Mouse (Mus musculus) midbrain, embryonic 12.5 days (tissue): ENCODE measurements around the gene Tmod2. TPM values are rescaled to one million over a fixed set of nuclear protein-coding genes. Genes with fewer than 3 reads are reported as not detected.

Source experiments
- ATAC-seq: fragments of 200-750 bp; cut with Nextera tagmentation; 2 replicates; pipeline ENCODE4 v1.8.0; 2017; ENCODE audit warnings: low read depth, moderate TSS enrichment, moderate library complexity; ENCODE audit not compliant: low FRiP score
- H3K27ac ChIP-seq: fragments of 300-500 bp; sonication (generic); replicated peaks from 2 replicates; pipeline ENCODE4 v1.5.1; 2016; ENCODE audit warnings: mild to moderate bottlenecking
- H3K27me3 ChIP-seq: fragments of 300-500 bp; sonication (generic); 2 replicates; pipeline ENCODE4 v1.6.1; 2016; ENCODE audit warnings: mild to moderate bottlenecking
- H3K36me3 ChIP-seq: fragments of 300-500 bp; sonication (generic); 2 replicates; pipeline ENCODE4 v1.6.1; 2016
- H3K4me1 ChIP-seq: fragments of 300-500 bp; sonication (generic); 2 replicates; pipeline ENCODE4 v1.6.1; 2016
- H3K4me2 ChIP-seq: fragments of 300-500 bp; sonication (generic); replicated peaks from 2 replicates; pipeline ENCODE4 v1.6.1; 2016; ENCODE audit warnings: mild to moderate bottlenecking, moderate library complexity
- H3K4me3 ChIP-seq: fragments of 300-500 bp; sonication (generic); 2 replicates; pipeline ENCODE4 v1.5.1; 2016; ENCODE audit warnings: mild to moderate bottlenecking
- H3K9ac ChIP-seq: fragments of 300-500 bp; sonication (generic); replicated peaks from 2 replicates; pipeline ENCODE4 v1.6.1; 2016; ENCODE audit warnings: mild to moderate bottlenecking, moderate library complexity
- H3K9me3 ChIP-seq: fragments of 300-500 bp; sonication (generic); 2 replicates; pipeline ENCODE4 v1.6.1; 2016; ENCODE audit warnings: mild to moderate bottlenecking
- WGBS: fragments of 180-500 bp; shearing (Covaris S2); methylation state at CpG from one replicate; pipeline ENCODE4 v1.1.7; 2016; 5-methylcytosine and 5-hydroxymethylcytosine counted together
- polyA plus RNA-seq: library from polyadenylated mRNA; unstranded; fragments of >200 nt; fragmentation: Nextera tagmentation; extraction: Ambion mirVana; gene quantifications from 2 replicates; pipeline ENCODE4 v1.2.1, GENCODE M21; 2016

Gene Tmod2
- polyA plus RNA-seq, 1 experiment from 2014 or later = 108 TPM

GRCm38 (mm10) chr9:75563176-75563575 is 47.9 kb downstream of the Tmod2 start:
- H3K9me3 ChIP-seq = no peaks in the 10 kb centered on the region
- no peak overlapping the region for H3K9ac ChIP-seq
- H3K4me2 ChIP-seq = no peak overlapping the region
- H3K36me3 ChIP-seq = no peaks in the 10 kb centered on the region
- H3K27ac ChIP-seq = no peak overlapping the region
- WGBS = 51% methylated on average over 2 of the region's 2 CpGs
- H3K4me3 ChIP-seq = no peak overlapping the region
- no peaks in the 10 kb centered on the region for H3K27me3 ChIP-seq
- peaks cover 3% of the 10 kb centered on the region; the same call in 1 of the 2 replicates for H3K4me1 ChIP-seq
- no peak for ATAC-seq

- Histone ChIP-seq H3K27me3 (no peaks in the 10 kb centered on the region), H3K4me1 (peaks cover 6% of the 10 kb centered on the region), H3K4me2 (no peak overlapping the region), H3K36me3 (no peaks in the 10 kb centered on the region), H3K4me3 (no peak overlapping the region), H3K27ac (no peak overlapping the region), H3K9me3 (no peaks in the 10 kb centered on the region), H3K9ac (no peak overlapping the region)
- WGBS = 85% methylated on average over 13 of the region's 13 CpGs
- no peak for ATAC-seq
Measured at GRCm38 (mm10) chr9:75561040-75561669, 50.0 kb downstream of the Tmod2 start.

- Histone ChIP-seq H3K4me1 (peaks cover 6% of the 10 kb centered on the region), H3K36me3 (no peaks in the 10 kb centered on the region), H3K9me3 (no peaks in the 10 kb centered on the region), H3K27me3 (no peaks in the 10 kb centered on the region), H3K4me3 (no peak overlapping the region), H3K4me2 (no peak overlapping the region), H3K9ac (no peak overlapping the region), H3K27ac (no peak overlapping the region)
- no peak for ATAC-seq
Measured at GRCm38 (mm10) chr9:75560353-75560752, 50.8 kb downstream of the Tmod2 start.

GRCm38 (mm10) chr9:75559512-75560012 is 51.6 kb downstream of the Tmod2 start, which contains the start of gene Tmod3:
Tmod3 (minus strand) TSS chr9:75559657.
- H3K9me3 ChIP-seq = no peaks in the 10 kb centered on the region
- H3K27ac ChIP-seq = peak within 1 kb of the TSS; percentile 69
- peak within 1 kb of the TSS; percentile 81 for H3K9ac ChIP-seq
- peak within 1 kb of the TSS; percentile 68 for H3K4me2 ChIP-seq
- 2% methylated on average over 21 of the region's 21 CpGs for WGBS
- peak within 1 kb of the TSS; percentile 80 for H3K4me3 ChIP-seq
- no peaks in the 10 kb centered on the region for H3K36me3 ChIP-seq
- no peaks in the 10 kb centered on the region for H3K27me3 ChIP-seq
- peaks cover 6% of the 10 kb centered on the region for H3K4me1 ChIP-seq
- ATAC-seq = peak; percentile 99

GRCm38 (mm10) chr9:75558812-75559511 is 52.2 kb downstream of the Tmod2 start:
- H3K36me3 ChIP-seq = no peaks in the 10 kb centered on the region
- H3K27ac ChIP-seq = peak overlapping the region; percentile 69
- peak; percentile 93 for ATAC-seq
- H3K4me1 ChIP-seq = peaks cover 6% of the 10 kb centered on the region
- peak overlapping the region; percentile 68 for H3K4me2 ChIP-seq
- peak overlapping the region; percentile 81 for H3K9ac ChIP-seq
- H3K9me3 ChIP-seq = no peaks in the 10 kb centered on the region
- H3K4me3 ChIP-seq = peak overlapping the region; percentile 80
- WGBS = under 1% methylated on average over 42 of the region's 47 CpGs
- no peaks in the 10 kb centered on the region for H3K27me3 ChIP-seq

GRCm38 (mm10) chr9:75558360-75558759 is 52.8 kb downstream of the Tmod2 start:
- Histone ChIP-seq H3K4me3 (peak overlapping the region; percentile 80), H3K4me1 (peaks cover 6% of the 10 kb centered on the region), H3K27ac (no peak overlapping the region), H3K36me3 (no peaks in the 10 kb centered on the region), H3K9me3 (no peaks in the 10 kb centered on the region), H3K27me3 (no peaks in the 10 kb centered on the region), H3K9ac (peak overlapping the region; percentile 81; the same call in 1 of the 2 replicates), H3K4me2 (peak overlapping the region; percentile 68)
- 29% methylated on average over 3 of the region's 3 CpGs for WGBS
- no peak for ATAC-seq

- Histone ChIP-seq H3K4me2 (no peak overlapping the region), H3K9ac (no peak overlapping the region), H3K4me1 (peaks cover 6% of the 10 kb centered on the region), H3K27me3 (no peaks in the 10 kb centered on the region), H3K4me3 (no peak overlapping the region), H3K27ac (no peak overlapping the region), H3K36me3 (no peaks in the 10 kb centered on the region), H3K9me3 (no peaks in the 10 kb centered on the region)
- no peak for ATAC-seq
- WGBS = 77% methylated on average over 4 of the region's 4 CpGs
Measured at GRCm38 (mm10) chr9:75553719-75554118, 57.4 kb downstream of the Tmod2 start.

GRCm38 (mm10) chr9:75551342-75551741 is 59.8 kb downstream of the Tmod2 start:
- Histone ChIP-seq H3K36me3 (no peaks in the 10 kb centered on the region), H3K27me3 (no peaks in the 10 kb centered on the region), H3K4me2 (no peak overlapping the region), H3K9ac (no peak overlapping the region), H3K4me1 (no peaks in the 10 kb centered on the region; the same call in 1 of the 2 replicates), H3K9me3 (no peaks in the 10 kb centered on the region), H3K4me3 (no peak overlapping the region), H3K27ac (no peak overlapping the region)
- no peak for ATAC-seq
- WGBS = 59% methylated on average over 5 of the region's 5 CpGs

GRCm38 (mm10) chr9:75549010-75549409 is 62.1 kb downstream of the Tmod2 start:
- ATAC-seq = no peak
- Histone ChIP-seq H3K4me3 (no peak overlapping the region), H3K27ac (no peak overlapping the region), H3K9ac (no peak overlapping the region), H3K4me1 (no peaks in the 10 kb centered on the region; the same call in 1 of the 2 replicates), H3K9me3 (no peaks in the 10 kb centered on the region), H3K27me3 (no peaks in the 10 kb centered on the region), H3K36me3 (no peaks in the 10 kb centered on the region), H3K4me2 (no peak overlapping the region)
- WGBS = 87% methylated on average over 8 of the region's 8 CpGs

- WGBS = 86% methylated on average over 12 of the region's 12 CpGs
- Histone ChIP-seq H3K9me3 (no peaks in the 10 kb centered on the region), H3K36me3 (no peaks in the 10 kb centered on the region), H3K4me1 (no peaks in the 10 kb centered on the region), H3K4me2 (no peak overlapping the region), H3K4me3 (no peak overlapping the region), H3K27me3 (no peaks in the 10 kb centered on the region), H3K9ac (no peak overlapping the region), H3K27ac (no peak overlapping the region)
- ATAC-seq = no peak
Measured at GRCm38 (mm10) chr9:75546885-75547553, 64.1 kb downstream of the Tmod2 start.

GRCm38 (mm10) chr9:75545514-75545913 is 65.6 kb downstream of the Tmod2 start:
- Histone ChIP-seq H3K36me3 (no peaks in the 10 kb centered on the region), H3K4me2 (no peak overlapping the region), H3K27me3 (no peaks in the 10 kb centered on the region), H3K9ac (no peak overlapping the region), H3K4me1 (peaks cover 7% of the 10 kb centered on the region), H3K4me3 (no peak overlapping the region), H3K27ac (no peak overlapping the region), H3K9me3 (no peaks in the 10 kb centered on the region)
- 88% methylated on average over 8 of the region's 8 CpGs for WGBS
- no peak for ATAC-seq

- Histone ChIP-seq H3K4me2 (no peak overlapping the region), H3K27ac (no peak overlapping the region), H3K4me3 (no peak overlapping the region), H3K27me3 (no peaks in the 10 kb centered on the region), H3K9ac (no peak overlapping the region), H3K9me3 (no peaks in the 10 kb centered on the region), H3K4me1 (peaks cover 7% of the 10 kb centered on the region), H3K36me3 (no peaks in the 10 kb centered on the region)
- no peak for ATAC-seq
- WGBS = 20% methylated on average over 5 of the region's 5 CpGs
Measured at GRCm38 (mm10) chr9:75541497-75541896, 69.6 kb downstream of the Tmod2 start.
